Mouse (Mus musculus) left cerebral cortex, postnatal 36 days (tissue): Measurements from ENCODE around the gene Fcgrt. TPM values are rescaled to one million over a fixed set of nuclear protein-coding genes. Genes with fewer than 3 reads are reported as not detected.
"Not testable (repeated sequence)": the region's sequence is repeated elsewhere in the genome, so short reads cannot be mapped to it uniquely, and the experiment has no call there.

ENCODE experiments used
- DNase-seq, 2 experiments: peaks; one replicate each; pipeline ENCODE4 v3.0.0; 2021 to 2022; ENCODE audit warnings: low spot score in 2 of 2, mixed read lengths in 1 of 2
- intact Hi-C: fragments of 180-260 bp; cut with DNase I; formaldehyde crosslinking; loops from one replicate; pipeline ENCODE4 v1.15.1; 2025
- total RNA-seq, 2 experiments: library from RNA; stranded (reverse); gene quantifications; 2 replicates each; pipeline ENCODE4 v1.2.3; 2021

The Fcgrt gene
- total RNA-seq, 2 experiments from 2014 or later, result 22.3 to 22.7 TPM

DNA sequence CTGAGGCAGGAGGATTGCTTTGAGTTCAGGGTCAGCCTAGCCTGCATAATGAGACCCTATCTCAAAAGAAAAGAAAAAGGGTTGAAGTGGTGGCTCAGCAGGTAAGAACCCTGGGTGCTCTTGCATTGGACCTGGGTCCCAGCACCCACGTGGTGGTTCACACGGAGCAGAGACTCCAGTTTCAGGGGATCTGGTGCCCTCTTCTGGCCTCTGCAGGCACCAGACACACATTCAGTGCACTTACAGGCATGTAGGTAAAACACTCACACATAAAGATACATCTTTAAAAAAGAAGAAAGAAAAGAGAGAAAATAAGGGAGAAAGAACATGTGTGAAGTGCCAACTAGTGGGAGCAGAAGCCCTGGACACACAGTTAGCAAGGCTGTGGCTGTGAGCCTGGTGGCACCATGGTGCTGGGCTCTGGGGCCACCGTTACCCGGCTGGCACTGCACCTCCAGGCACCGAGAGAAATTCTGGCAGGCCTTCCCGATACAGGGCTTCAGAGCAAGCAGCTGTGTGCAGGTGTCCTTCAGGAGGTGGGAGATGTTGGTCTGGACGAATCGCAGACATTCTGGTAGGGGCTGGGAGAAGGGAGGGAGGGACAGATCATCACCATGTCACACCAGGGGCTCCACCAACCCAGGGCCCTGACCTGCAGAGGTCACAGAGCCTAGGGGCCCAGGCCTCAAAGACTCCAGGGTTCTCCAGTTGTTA lies 30.0 kb upstream of the Fcgrt start:
- intact Hi-C loops, result no loop called here
- DNase-seq, result no peak

DNA sequence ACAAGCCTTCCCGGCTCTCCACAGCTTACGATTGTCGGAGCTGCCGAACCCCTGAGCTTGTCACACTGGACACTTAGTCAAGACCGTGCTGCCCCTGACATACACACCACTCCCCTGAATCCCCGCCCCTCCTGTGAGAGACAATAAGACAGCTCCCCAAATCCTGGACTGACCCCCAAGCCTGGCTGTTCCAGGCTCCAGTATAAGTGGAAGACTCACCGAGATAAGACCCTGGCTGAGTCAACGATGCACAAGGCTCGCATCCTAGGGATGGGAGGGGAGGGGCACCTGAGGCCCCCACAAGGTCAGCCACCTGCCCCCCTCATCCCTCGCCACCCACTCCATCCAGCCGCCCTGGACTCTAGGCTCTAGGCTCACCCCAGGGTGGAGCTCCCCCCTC lies 28.2 kb upstream of the Fcgrt start:
- intact Hi-C loops, result no loop called here
- no peak for DNase-seq

DNA sequence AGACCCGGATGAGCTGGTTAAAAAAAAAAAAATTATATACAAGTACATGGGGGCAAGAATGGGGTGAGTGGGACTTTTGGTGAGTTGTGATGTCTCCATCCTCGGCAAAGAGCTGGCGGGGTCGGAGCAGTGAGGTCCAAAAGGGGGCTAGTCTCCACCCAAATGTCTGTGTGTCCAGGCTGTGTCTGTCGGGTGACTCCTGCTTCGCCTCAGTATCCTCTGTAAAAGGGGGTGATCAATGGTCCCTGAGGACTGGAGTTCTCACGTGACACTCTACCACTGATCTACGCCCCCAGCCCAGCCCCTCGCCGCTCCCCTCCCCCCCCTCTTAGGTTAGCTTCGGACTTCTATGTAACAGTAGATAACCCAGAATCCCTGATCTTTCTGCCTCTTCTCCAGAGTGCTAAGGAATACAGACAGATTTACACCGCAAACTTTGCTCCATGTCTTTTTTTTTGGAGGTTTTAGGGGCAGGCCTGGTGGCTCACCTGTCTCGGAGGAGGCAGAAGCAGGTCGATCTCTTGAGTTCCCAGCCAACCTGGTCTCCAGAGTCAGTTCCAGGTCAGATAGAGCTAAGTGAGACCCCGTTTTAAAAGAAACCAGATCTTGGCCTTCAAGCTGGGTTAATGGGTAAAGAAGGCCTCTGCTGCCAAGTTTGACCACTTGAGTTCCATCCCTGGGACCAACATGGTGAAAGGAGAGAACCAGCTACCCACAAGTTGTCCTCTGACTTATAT lies 26.3 kb upstream of the Fcgrt start:
- intact Hi-C loops, result no loop called here
- DNase-seq, result no peak

DNA sequence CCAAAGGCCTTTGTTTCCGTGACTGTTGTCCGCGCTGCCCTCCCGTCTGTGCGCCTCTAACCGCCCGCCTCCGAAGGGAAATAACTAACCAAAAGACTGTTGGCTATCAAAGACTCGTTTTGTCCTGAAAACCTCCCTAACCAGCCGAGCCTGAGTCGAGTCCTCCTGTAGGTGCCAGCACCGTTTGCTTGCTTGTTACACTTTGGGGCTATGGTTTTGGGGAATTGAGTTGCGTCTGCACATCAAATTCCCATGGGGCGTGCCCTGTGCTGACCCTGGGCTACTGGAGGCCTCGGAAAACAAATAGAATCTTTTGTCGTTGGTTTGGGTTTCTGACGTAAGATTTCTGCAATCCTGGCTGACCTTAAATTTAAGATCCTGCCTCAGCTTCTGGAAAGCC lies 25.7 kb upstream of the Fcgrt start:
- no peak for DNase-seq
- intact Hi-C loops, result no loop called here

DNA sequence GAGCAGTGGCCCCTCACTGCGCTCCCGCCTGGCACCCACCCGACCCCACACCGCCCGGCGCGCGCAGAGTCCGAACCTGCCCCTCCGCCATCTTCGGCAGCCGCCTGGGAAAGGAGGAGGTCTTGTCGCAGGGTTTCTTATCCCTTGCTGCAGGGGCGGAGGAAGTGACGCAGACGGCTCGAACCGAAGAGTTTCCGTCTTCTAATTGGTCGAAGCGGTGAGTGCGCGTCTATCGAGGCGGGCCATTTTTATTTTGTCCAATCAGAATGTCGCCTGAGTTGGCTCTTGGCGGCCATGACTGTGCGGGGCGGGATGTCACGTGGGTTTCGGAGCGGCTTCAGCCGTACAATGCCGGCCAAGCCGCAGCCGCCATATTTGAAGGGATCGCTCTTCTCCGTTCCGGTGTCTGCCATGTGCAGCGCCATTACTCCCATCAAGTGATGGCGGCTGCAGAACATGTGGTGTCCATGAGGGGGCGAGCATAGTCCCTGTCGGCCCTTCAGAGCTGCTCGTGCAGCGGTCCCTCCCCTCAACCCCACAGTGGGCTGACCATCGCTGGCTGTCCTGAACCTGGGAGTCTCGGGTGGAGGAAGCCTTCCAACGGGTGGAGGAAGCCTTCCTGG lies 25.1 kb upstream of the Fcgrt start, which contains the start of gene Rpl13a:
Gene Rpl13a, minus strand, starts transcription at position 138 of the 623 bp plus-strand sequence.
- intact Hi-C loops, result loop anchor here (1.0 kb wide), 1 partner anchor 26 kb away; the partner anchor contains the start of genes Aldh16a1 and Pih1d1
- DNase-seq, result peak; percentile 99

DNA sequence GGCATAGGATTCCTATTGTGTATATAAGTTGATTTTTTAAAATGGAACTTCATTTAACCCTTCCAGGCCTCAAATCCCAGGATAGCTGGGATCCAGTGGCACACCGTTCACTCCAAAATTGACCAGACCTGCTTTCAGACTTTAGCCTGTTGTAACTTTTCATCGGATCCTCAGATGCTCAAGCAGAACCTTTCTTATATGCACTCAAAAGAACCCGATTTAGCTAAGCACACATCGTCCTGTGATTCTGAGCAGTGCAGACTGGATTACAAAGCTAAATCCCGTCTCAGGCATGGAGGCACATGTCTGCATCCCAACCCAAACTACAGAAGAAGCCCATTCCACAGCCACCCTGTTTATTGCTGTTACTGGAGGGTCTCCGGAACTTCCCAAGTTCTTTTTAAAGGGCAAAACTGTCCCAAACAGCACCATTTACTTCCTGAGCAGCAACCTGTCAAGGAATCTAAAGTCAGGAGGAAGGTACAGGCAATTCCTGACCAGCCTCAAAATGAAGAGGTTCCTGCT lies 24.1 kb upstream of the Fcgrt start:
- no peak for DNase-seq
- intact Hi-C loops, result loop anchor here (1.0 kb wide), 1 partner anchor 27 kb away; the partner anchor contains the start of genes Aldh16a1 and Pih1d1

DNA sequence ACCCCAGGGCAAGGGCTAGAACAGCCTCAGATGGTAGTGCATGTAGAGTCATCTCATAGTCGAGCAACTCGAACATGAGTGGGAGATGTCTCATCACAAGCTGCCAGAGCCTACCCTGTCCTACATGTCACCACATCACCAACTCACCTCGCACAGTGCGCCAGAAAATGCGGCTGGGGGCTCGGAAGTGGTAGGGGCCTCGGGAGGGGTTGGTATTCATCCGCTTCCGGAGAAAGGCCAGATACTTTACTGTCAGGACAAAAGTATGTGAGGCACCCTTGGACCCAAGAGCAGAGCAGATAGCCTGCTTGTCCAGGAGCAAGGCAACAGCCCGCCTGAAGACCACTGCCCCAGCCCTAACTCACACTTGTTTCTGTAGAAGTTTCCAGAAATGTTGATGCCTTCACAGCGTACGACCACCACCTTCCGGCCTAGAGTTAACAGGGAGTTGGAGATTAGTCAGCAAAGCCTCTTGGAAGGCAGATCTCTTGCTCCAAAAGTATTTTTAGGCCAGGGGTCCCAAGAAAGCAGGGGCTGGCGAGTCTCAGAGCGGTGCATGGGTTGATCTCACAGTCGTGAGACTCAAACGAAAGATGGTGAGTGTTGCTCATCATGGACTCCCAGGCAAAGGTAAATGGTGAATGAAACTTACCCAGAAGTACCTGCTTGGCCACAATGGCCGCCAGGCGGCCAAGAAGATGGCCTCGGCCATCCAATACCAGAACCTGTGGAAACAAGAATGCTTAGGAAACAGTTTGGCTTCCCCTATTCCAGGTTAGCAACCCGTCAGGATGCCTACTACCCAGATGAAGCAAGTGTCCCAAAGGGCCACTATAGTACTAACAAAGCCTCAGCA lies 23.4 kb upstream of the Fcgrt start:
- intact Hi-C loops, result no loop called here
- no peak for DNase-seq

DNA sequence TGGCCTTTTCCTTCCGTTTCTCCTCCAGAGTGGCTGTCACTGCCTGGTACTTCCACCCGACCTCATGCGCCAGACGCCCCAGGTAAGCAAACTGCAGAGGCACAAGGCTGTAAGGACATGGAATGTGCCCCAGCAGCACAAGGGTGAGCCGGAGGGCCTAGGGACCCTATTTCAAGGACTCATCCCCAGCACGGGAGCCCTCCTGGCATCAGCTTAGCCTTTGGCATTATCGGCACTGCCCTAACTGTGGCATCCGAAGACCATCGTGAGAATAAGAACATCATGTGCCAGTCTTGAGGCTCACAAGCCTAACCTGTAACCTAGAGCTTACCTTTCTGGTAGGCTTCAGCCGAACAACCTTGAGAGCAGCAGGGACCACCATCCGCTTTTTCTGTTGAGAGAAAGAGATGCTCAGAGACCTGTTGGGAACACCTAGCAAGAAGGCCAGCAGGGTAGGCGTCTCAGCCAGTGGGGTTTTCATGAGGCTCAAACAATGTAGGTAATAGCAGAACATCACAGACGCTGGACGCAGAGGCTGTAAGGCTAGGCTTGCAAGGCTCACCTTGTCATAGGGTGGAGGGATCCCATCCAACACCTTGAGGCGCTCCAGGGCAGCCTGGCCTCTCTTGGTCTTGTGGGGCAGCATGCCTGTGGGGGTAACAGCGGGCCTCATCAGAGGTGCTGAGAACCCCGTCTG lies 22.6 kb upstream of the Fcgrt start:
- no peak for DNase-seq
- intact Hi-C loops, result no loop called here

DNA sequence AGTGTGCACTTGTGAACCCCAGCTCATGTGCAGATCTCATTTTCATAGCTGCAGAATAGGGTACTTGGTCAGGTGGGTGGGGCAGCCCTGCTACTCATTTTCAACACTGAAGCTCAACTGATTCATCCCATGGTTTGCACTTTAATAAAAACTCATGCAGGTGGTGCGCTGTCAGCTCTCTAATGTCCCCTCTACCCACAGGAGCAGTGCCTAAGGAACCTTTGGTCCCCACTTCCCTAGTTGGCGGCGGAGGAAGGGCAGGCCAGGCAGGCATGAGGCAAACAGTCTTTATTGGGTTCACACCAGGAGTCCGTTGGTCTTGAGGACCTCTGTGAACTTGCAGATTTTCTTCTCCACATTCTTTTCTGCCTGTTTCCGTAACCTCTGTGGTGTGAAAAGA lies 22.0 kb upstream of the Fcgrt start:
- DNase-seq, intact Hi-C loops: not testable (repeated sequence)

DNA sequence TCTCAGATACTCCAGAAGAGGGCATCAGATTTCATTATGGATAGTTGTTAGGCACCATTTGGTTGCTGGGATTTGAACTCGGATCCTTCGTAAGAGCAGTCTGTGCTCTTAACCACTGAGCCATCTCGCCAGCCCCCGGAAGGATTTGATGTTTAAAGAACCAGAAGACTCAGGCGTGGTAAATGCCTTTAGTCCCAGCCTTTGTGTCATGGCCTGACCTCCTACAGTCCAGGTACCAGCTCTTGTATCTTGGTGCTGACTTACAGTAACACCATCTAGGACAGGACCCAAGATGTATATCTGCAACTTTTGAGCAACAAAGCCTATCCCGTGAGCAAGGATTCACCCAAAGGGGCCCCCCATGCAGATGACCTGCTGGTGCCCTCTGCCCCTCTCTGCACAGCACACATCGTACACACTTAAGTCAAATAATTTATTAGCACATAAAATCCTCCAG lies 21.5 kb upstream of the Fcgrt start:
- DNase-seq, result no peak
- intact Hi-C loops, result no loop called here

DNA sequence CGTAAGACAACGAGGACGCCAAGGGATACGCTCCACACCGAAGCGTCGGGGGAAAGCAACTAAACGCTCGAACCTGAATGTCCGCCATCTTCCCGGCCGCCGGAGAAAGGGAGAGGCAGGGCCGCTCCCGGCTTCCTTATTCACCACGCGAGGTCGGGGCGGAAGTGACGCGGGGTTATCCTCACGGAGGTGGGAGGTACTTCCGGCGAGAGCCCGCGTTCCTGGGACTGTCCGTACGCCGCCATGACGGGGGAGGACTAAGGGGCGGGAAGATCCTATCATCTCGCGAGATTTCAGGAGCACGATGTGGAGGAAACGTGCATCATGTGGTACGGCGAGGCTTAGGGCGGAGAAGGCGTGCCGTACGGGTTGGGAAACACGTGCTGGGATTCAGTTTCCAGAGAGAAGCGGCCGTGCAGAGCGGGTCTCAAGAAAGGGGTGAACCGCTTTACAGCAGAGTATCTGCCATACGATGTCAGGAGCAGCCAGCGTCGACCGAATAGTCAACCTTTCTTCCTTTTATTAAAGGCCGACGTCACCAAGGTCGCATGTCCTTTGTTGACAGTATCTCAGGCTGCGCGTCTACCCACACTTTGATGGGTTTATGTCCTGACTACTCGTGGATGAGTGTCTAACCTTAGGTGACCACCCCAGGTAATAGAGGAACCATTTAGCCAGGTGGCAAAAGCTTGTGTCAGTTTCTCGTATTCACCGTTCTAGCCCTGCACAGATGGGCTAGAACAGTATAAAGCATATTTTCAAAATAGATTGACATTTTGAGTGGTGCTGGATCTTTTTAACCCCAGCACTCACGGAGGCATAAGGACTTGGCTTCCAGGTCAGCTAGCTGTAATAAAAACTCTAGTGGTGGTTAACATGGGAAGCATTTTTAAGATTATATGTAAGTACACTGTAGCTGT lies 20.8 kb upstream of the Fcgrt start, which contains the start of gene Rps11:
Gene Rps11, minus strand, starts transcription at position 216 of the 920 bp plus-strand sequence.
- intact Hi-C loops, result loop anchor here (5.0 kb wide), 1 partner anchor 42 kb away; no protein-coding TSS in a partner anchor
- peak; percentile 98 to 99 for DNase-seq

DNA sequence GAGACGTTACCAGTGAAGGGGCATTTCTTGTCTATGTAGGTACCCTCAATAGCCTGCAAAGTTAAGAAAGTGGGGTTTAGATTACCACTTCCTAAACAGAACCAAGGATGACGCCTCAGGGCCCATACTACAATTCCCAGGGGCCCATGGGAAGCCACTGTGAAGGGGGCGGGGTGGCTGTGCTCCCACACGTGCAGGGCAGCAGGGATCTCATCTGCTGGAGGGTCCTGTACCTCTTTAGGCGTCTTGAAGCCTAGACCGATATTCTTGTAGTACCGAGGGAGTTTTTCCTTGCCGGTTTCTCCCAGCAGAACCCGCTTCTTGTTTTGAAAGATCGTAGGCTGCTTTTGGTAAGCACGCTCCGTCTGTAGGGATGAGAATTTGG lies 19.5 kb upstream of the Fcgrt start:
- DNase-seq, result no peak
- intact Hi-C loops, result loop anchor here (5.0 kb wide), 1 partner anchor 41 kb away; no protein-coding TSS in a partner anchor

DNA sequence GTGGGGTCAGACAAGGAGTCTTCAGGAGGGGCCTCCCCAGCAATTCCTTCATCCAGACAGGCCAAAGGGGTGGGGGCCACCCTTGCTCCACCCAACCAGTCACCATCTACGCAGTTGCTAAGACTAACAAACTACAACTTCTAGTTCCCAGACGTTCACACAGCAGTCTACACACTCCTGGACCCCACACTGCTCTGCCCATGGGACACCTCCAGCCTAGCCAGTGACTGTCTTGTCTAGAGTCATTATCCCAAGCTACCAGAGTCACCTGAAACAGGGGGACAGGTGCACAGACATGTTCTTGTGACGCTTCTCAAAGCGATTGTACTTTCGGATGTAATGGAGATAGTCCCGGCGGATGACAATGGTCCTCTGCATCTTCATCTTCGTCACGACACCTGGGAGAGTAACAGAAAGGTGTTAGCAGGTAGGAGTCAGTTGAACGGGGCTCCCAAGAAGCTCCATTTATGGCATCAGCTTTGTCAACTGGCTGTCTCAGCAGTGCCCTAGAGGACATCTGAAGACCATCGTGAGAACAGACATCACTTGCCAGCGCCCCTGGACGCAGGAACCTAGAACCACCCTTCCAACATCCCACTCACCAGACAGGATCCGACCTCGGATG lies 19.0 kb upstream of the Fcgrt start:
- intact Hi-C loops, result loop anchor here (5.0 kb wide), 1 partner anchor 40 kb away; no protein-coding TSS in a partner anchor

DNA sequence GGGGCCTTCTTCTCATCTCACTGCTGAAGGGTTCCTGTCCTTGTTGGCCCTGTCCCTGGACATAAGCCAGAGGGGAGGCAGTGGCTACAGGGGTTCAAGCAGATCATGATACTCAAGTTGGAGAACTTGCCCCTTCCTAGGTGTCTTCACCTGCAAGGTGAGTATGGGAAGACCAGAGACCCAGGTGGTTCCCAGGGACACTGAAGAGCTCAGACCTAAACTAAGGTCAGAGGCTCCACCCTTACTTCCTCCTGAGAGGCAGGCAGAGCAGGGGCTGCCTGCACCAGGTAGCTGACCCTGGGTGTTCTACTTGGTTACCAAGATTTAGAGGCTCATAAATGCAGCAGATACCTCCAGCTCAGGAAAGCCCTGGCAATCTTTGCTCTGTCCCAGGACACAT lies 18.3 kb upstream of the Fcgrt start:
- intact Hi-C loops, result loop anchor here (5.0 kb wide), 1 partner anchor 40 kb away; no protein-coding TSS in a partner anchor
- DNase-seq, result no peak

More for the DNA sequence above, 19.0 kb upstream of the Fcgrt start:
- no peak for DNase-seq

DNA sequence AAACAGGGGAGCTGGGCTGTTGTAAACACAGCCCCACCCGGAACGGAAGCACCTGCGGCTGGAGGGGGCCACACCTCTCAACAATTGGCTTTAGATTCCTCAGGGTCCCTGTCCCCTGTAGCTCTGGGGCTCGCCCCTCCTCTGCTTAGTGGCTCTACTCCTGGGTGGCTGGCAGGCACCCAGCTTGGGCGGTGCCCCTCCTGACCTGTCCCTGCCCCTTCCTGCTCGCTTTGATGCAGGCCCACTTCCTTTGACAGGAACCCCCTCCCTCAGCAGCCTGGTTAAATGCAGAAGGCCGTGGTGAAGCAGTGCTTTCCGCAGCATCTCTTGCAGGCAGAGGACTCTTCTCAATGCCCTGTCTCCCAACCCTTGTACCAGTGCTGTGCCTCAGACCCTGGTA lies 17.8 kb upstream of the Fcgrt start:
- intact Hi-C loops, result loop anchor here (5.0 kb wide), 1 partner anchor 39 kb away; no protein-coding TSS in a partner anchor
- DNase-seq, result no peak

DNA sequence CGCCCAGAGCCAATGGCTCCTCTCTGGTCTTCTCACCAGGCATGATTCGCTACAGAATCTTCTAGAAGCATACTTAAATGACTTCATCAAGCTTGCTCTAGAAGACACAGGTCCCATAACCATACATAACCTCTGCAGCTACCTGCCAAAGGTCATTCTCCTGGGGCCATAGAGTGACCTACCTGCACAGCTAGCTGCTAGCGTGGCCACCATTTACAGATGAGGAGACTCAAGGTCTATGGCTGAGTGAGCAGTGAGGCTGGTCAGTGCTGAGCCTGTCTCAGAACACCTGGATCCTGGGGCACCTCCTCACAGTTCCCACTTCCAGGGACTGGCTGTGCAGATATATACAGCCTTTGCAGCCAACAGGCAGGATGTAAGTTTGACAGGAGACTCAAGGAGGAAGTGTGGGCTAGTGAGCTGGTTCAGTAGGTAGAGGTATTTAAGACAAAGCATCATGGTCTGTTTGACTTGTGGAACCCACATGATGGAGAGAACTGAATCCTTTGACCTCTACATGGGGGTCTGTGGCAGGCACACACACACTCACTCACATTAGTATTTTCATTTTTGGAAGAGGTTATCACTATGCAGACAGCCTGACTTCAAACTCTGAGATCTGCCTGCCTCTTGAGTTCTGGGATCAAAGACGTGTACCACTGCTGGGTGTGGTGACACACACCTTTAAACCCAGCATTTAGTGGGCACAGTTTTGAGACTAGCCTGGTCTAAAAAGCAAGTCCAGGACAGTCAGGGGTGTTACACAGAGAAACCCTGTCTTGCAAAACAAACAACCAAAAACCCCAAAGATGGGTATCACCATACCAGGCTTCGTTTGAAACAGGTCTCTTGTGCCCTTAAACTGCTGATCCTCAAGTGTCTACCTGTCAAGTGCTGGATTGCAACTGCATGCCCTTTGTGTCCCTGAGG lies 16.4 kb upstream of the Fcgrt start:
- no peak for DNase-seq
- intact Hi-C loops, result loop anchor here (5.0 kb wide), 1 partner anchor 38 kb away; no protein-coding TSS in a partner anchor
